Mouse (Mus musculus) ES-Bruce4 (cell line): ENCODE measurements at regions not wholly inside any gene's neighbourhood (a gene's known extent, or its start where the extent isn't known, plus 50 kb on each side); places are given as distances from the start of the nearest gene placed in this dataset.

Experiments
- H3K27ac ChIP-seq: 2 replicates; pipeline ENCODE4 v1.5.1; 2012; ENCODE audit warnings: low read length, inconsistent platforms; ENCODE audit not compliant: insufficient read depth
- H3K27me3 ChIP-seq: 2 replicates; pipeline ENCODE4 v1.6.1; 2012; ENCODE audit warnings: mild to moderate bottlenecking, low read length, inconsistent platforms; ENCODE audit not compliant: control insufficient read depth, poor library complexity, insufficient read depth, severe bottlenecking
- H3K36me3 ChIP-seq: 2 replicates; pipeline ENCODE4 v1.6.1; 2012; ENCODE audit warnings: inconsistent platforms, mild to moderate bottlenecking, low read length, moderate library complexity; ENCODE audit not compliant: control insufficient read depth, poor library complexity, insufficient read depth, severe bottlenecking
- H3K4me1 ChIP-seq: one replicate; pipeline ENCODE4 v1.8.1; 2011; ENCODE audit warnings: low read length; ENCODE audit not compliant: control insufficient read depth, insufficient read depth
- H3K4me3 ChIP-seq: 2 replicates; pipeline ENCODE4 v1.5.1; 2011; ENCODE audit warnings: low read depth, mild to moderate bottlenecking, low read length
- H3K9ac ChIP-seq: 2 replicates; pipeline ENCODE4 v1.6.1; 2012; ENCODE audit warnings: low read depth, mild to moderate bottlenecking, inconsistent platforms; ENCODE audit not compliant: poor library complexity, severe bottlenecking
- H3K9me3 ChIP-seq: replicated peaks from 2 replicates; pipeline ENCODE4 v1.6.1; 2012; ENCODE audit warnings: mild to moderate bottlenecking, low read length, inconsistent platforms; ENCODE audit not compliant: control insufficient read depth, poor library complexity, insufficient read depth, severe bottlenecking
- CTCF ChIP-seq: IDR thresholded peaks from one replicate; pipeline ENCODE4 v1.8.1; 2011; ENCODE audit warnings: low read depth, low read length
- EP300 ChIP-seq: IDR thresholded peaks from 2 replicates; pipeline ENCODE4 v1.6.1; 2011; ENCODE audit warnings: low read depth, low read length; ENCODE audit not compliant: insufficient read depth
- POLR2A ChIP-seq: IDR thresholded peaks from one replicate; pipeline ENCODE4 v1.8.1; 2011; ENCODE audit warnings: low read length; ENCODE audit not compliant: insufficient read depth

DNA sequence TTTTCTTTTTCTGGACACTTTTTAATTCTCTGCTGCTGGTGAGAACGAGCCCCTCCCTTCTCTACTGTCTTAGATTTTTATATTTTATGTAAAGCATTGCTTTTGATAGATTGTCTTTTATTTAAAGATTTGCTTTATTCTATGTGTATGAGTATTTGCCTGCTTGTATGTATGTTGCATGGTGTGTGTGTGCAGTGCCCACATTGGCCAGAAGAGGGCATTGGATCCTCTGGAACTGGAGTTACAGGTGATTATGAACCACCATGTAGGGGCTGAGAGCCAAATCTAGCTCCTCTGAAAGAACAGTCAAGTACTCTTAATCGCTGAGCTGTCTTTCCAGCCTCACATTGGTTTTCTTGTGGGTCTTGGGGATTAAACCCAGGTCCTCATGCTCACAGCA is 144.4 kb downstream of the Tpra1 start:
- no peak overlapping the region for H3K4me3 ChIP-seq
- no peaks in the 10 kb centered on the region for H3K9me3 ChIP-seq
- H3K27ac ChIP-seq: no peak overlapping the region
- no peaks in the 10 kb centered on the region for H3K36me3 ChIP-seq
- TF ChIP-seq POLR2A: no peak
- peak; percentile 20 for TF ChIP-seq CTCF
- no peak overlapping the region for H3K9ac ChIP-seq
- peaks cover 2% of the 10 kb centered on the region for H3K4me1 ChIP-seq
- H3K27me3 ChIP-seq: no peaks in the 10 kb centered on the region

- Histone ChIP-seq H3K27me3 (no peaks in the 10 kb centered on the region), H3K4me3 (no peak overlapping the region), H3K9ac (no peak overlapping the region), H3K27ac (no peak overlapping the region), H3K4me1 (peaks cover 2% of the 10 kb centered on the region), H3K36me3 (no peaks in the 10 kb centered on the region), H3K9me3 (no peaks in the 10 kb centered on the region)
- TF ChIP-seq CTCF: no peak
Observed at GRCm38 (mm10) chr6:89047629-89048332, 145.7 kb downstream of the Tpra1 start.

DNA sequence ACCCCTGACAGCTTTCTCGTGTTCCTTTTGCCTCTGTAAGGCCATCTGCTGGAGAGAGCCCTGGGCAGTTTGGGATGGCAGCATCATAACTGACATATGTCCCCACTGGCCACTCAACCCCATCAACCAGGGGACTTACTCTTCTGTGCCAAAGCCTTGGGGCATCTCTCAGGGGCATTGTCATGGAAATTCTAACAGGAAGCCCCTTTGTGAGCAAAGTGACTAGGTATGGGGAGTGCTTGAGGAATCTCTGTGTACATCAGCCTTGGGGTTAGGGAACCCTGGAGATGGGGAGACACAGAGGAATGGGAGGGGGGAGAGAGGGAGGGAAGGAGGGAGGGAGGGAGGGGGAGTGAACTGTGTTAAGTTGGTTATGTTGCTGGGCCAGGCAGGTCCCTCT is 147.2 kb downstream of the Tpra1 start:
- Histone ChIP-seq H3K9ac (no peak overlapping the region), H3K9me3 (no peaks in the 10 kb centered on the region), H3K27me3 (no peaks in the 10 kb centered on the region), H3K27ac (no peak overlapping the region), H3K4me3 (no peak overlapping the region), H3K4me1 (no peaks in the 10 kb centered on the region), H3K36me3 (no peaks in the 10 kb centered on the region)
- TF ChIP-seq EP300 (0 out of 2 replicates have a peak, but pooled peaks have one; percentile 26), CTCF (no peak), POLR2A (no peak)

- Histone ChIP-seq H3K4me3 (no peak overlapping the region), H3K4me1 (no peaks in the 10 kb centered on the region)
- TF ChIP-seq EP300: no peak
- no peak for TF ChIP-seq POLR2A
- no peak for TF ChIP-seq CTCF
Observed at GRCm38 (mm10) chr6:89050575-89051270, 148.7 kb downstream of the Tpra1 start.

DNA sequence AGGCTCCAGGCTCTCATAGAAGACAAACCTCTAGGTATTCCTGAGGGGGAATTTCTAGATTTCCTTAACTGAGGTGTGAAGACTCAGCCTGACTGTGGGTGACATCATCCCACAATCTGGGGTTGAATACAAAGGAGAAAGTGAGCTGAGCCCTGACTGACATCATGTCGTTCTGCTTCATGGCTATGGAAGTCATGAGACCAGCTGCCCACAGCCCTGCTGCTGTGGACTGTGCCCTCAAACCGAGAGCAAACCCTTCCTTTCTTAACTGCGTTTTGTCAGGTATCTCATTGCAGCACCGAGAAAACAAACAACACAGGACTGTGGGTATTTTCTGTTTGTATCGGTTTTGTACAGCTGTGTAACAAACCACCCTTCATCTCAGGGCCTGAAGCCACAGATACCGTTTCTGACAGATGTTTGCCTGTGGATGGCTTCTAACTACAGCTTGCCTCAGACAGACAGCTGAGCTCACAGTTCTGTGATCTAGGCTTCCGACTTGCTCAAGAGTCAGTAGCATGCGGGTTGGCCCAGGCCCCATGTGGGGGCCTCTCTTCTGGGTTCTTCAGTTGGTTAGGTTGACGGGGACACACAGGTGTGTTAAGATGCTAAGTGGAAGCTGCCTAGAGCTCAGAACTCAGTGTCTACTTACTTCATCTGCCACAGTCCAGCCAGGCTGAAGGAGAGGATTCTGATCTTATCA is 150.9 kb downstream of the Tpra1 start:
- no peaks in the 10 kb centered on the region for H3K36me3 ChIP-seq
- no peak overlapping the region for H3K4me3 ChIP-seq
- no peaks in the 10 kb centered on the region for H3K9me3 ChIP-seq
- H3K27me3 ChIP-seq: no peaks in the 10 kb centered on the region
- H3K4me1 ChIP-seq: no peaks in the 10 kb centered on the region
- H3K27ac ChIP-seq: no peak overlapping the region
- H3K9ac ChIP-seq: no peak overlapping the region
- TF ChIP-seq CTCF (no peak), EP300 (no peak), POLR2A (no peak)

More at GRCm38 (mm10) chr6:89050575-89051270, 148.7 kb downstream of the Tpra1 start:
- no peak overlapping the region for H3K27ac ChIP-seq
- no peaks in the 10 kb centered on the region for H3K27me3 ChIP-seq
- no peak overlapping the region for H3K9ac ChIP-seq
- no peaks in the 10 kb centered on the region for H3K9me3 ChIP-seq
- H3K36me3 ChIP-seq: no peaks in the 10 kb centered on the region

GRCm38 (mm10) chr6:89054060-89054459 is 152.0 kb downstream of the Tpra1 start:
- no peak overlapping the region for H3K4me3 ChIP-seq
- no peaks in the 10 kb centered on the region for H3K4me1 ChIP-seq
- H3K27ac ChIP-seq: no peak overlapping the region
- TF ChIP-seq EP300: no peak
- no peak for TF ChIP-seq CTCF
- no peak for TF ChIP-seq POLR2A
- no peak overlapping the region for H3K9ac ChIP-seq
- no peaks in the 10 kb centered on the region for H3K27me3 ChIP-seq
- H3K36me3 ChIP-seq: no peaks in the 10 kb centered on the region
- no peaks in the 10 kb centered on the region for H3K9me3 ChIP-seq
